Mouse (Mus musculus) brain, embryonic 18.5 days (tissue): ENCODE measurements around the gene Bri3.
"Not testable (repeated sequence)": the region's sequence is repeated elsewhere in the genome, so short reads cannot be mapped to it uniquely, and the experiment has no call there.

Source experiments
- DNase-seq: peaks from one replicate; pipeline ENCODE4 v3.0.0-alpha.2; 2012; ENCODE audit warnings: low read depth, low spot score

Bri3 gene

DNA sequence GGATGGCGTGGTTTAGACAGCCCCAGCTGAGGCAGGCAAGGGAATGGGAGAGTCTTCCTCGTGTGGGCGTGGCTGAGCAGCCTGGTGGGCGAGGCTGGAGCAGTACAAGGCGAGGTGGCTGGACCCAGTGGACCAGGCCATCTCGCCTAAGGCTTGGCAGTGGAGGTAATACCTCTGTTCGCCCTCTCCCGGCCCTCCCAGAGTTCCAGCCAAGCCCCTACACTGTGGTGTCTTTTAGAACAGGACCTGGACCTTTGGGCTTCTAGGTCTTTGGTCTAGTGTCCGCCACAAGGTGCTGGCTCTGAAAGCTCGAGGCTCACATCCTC, 114.3 kb downstream of the Bri3 start:
- no peak for DNase-seq

DNA sequence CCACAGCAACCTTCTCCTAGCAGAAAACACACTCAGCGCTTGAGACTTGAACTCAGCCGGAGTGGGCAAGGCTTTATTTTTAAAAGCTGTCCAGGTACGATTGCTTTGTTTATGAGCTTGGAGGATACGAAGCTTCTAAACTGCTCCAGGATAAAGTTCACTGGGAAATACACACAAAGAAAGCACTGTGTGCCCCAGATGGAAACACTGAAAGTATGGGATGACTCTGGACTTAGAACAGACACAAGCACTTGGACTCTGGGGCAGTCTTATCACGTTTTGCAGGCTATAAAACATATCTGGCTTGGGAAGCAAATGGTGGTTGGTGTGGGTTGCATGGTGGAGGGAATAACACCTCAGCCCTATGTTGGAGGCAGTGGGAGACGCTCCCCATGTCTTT, 115.6 kb downstream of the Bri3 start:
- DNase-seq, result no peak

DNA sequence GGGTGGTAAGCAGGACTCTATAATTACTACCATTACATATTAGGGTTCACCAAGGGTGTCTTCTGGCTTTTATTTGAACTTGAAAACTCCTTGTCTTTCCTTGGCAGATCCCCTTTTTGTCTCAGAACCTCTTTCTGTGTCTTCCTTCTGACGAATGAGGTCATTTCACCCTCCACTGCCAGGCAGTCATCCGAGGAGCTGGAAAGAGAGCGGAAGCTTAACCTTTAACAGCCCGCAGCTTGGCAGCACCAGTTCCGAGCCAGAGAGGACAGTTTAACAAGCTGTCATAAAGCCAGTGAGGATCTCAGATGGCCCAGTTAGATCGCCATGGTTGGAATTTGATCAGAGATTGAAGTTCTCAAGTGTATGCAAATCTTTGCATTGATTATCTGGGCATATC, 116.1 kb downstream of the Bri3 start:
- DNase-seq, result no peak

DNA sequence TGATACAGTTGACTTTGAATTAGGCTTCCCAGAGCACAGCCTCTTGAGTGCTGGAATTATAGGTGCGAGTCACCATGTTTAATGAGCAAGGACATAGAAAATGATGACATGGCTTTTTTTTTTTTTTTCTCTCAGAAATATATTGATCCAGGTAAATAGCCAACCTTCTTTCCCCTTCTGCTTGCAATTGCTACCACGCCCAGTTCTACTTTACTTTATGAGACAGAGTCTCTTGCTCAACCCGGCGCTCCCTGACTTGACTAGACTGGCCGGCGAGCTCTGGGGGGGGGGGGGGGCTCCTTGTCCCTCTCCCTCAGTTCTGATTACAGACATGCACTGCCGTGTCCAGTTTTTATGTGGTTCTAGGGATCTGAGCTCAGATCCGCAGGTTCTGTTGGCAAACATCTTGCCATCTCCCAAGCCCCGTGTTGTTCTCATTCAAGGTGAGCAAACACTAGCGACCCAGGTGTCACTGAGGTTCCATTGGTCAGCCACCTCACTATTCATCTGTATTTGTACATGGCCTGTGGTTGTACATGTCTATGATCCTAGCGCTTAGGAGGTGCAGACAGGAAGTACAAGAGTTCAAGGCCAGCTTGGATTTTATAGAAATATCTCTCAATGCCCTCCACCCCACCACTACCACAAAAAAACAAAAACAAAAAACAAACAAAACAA, 120.6 kb downstream of the Bri3 start:
- no peak for DNase-seq

DNA sequence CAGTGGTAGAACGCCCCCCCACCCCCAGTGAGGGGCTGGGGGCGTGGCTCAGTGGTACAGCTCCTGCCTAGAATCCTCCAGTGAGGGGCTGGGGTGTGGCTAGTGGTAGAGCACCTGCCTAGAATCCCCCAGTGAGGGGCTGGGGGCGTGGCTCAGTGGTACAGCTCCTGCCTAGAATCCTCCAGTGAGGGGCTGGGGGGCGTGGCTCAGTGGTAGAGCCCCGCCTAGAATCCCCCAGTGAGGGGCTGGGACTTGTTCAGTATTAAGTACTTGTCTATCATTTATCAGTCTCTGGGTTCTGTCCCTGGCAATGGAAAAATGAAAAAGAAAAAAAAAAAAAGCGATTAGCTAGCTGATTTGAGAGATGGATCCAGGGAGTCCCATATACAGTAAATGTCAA, 122.3 kb downstream of the Bri3 start:
- DNase-seq, result not testable (repeated sequence)

DNA sequence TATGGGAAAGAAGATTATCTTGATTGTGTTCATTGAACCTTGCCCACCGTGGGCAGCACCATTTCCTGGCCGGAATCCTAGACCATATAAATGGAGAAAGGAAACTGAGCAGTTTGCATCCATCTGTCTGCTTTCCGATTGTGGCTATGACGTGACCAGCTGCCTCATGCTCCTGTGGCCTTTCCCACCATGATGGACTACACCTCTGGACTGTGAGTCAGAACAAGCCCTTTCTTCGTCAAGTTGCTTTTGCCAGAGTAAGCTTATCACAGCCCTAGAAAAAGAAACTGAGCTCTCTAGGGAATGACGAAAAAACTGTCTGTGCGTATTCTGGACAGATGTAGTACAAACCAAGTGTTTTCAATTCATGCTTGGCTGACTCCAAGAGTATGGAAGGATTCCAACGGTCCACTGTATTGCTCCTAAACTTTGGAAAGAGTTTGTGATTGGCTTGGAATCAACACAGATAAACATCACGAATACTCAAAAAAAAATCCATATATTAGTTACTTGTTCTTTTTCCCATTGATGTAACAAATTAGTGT, 124.5 kb downstream of the Bri3 start:
- no peak for DNase-seq

DNA sequence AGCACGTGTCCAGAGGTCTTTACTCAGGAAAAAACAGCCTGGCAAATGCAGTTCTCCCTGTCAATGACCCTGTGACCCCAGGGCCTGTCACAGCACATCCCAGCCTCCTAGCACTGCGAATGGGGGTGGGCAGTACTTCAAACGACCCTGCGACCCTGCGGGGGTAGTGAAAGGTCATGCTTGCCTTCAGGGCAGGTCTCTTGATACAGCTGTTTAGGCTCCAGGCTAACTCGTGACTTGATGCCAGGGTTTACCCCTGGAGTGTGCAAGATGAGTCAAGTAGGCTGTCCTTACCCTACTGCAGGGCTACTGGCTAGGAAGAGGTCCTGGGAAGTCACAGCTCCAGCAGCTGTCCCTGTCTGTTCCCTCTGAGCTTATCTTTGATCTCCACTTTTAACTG, 126.7 kb downstream of the Bri3 start:
- DNase-seq, result no peak

DNA sequence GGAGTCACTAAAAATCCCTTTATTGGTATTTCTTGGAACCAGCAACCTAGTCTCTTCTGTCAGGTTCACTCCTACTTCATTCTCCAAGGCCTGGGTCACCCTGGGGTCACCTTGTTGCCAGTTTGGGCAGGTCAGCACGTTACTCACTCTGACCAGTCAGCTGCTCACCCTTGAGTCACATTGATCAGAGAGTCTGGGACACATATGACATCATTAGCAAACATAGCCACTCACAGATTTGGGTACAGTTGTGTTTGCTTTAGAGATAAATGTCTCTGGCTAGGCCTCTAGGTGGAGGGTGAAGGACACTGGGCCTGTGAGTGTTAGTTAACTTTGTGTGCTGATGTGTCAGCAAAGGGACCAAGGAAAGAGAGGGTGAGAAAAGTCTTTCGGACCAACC, 127.9 kb downstream of the Bri3 start:
- no peak for DNase-seq

DNA sequence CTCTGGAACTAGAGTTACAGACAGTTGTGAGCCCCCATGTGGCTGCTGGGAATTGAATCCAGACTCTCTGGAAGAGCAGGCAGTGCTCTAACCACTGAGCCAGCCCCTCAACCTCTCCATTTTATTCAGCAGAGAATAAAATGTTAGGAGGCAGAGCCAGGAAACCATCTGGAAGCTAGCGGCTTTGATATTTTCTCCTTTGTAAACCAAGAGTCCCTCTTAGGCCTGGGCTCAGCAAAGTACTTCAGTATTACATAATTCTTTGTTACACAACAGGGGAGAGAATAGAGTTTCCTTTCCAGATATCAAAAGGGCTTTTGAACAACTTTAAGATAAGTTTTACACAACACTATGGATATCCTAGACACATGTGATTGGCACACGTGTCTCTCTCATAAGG, 128.6 kb downstream of the Bri3 start:
- DNase-seq, result no peak

DNA sequence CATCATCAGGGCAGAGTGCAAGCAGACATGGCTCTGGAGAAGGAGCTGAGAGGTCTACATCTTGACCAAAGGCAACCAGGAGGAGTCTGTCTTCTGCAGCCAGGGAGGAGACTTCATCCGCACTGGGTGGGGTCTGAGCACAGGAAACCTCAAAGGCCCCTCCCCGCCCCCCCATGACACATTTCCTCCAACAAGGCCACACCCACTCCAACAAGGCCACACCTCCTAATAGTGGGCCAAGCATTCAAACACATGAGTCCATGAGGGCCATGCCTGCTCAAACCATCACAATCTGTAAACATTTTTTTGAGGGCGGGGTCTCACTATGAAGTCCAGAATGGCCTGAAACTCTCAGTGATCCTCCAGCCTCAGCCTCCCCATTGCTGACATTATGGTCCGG, 135.2 kb downstream of the Bri3 start:
- no peak for DNase-seq

DNA sequence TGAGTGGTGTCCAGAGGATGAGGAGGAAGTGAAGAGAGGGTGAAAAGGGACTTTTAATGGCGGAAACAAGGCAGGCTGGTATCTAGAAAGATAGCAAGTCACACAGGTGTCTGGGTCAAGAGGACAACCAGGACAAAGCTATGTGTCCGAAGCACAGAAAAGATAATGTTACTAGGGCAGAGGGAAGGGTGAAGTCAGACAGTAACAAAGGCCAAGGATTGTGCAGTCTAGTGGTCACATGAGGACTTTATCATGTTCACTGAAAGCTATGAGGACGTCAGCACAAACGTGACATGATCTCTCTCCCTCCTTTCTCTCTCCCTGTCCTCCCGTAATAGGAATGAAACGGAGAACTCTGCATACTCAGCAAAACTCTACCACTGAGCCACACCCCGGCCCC, 136.5 kb downstream of the Bri3 start:
- DNase-seq, result no peak

DNA sequence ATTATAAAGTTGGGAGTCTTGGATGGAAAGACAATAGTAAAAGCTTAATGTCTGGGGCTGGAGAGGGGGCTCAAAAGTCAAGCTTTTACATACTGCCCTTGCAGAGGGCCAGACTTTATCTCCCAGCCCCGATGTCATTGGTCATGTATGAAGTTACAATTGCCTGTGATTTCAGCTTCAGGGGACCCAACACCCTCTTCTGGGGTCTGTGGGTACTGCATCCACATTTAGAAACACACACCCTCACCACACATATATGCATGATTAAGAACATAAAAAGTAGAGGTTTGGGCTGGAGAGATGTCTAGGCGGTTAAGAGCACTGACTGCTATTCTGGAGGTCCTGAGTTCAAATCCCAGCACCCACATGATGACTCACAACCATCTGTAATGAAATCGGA, 137.5 kb downstream of the Bri3 start:
- DNase-seq, result no peak

DNA sequence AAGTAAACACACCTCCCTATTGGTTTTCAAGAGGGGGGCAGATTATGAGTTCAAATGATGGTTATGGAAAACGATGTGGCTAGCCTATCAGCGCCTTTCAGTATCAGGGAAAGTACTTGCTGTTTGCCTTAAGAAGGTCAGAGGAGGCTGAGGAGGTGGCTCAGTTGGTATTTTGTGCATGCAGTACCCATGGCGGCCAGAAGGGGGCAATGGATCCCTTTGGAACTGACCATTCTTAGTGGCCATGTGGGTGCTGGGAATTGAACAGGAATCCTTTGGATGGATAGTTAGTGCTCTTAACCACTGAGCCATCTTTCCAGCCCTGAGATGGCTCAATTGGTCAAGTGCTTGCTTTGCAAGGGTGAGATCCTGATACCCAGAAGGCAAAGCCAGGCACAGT, 139.7 kb downstream of the Bri3 start:
- no peak for DNase-seq

DNA sequence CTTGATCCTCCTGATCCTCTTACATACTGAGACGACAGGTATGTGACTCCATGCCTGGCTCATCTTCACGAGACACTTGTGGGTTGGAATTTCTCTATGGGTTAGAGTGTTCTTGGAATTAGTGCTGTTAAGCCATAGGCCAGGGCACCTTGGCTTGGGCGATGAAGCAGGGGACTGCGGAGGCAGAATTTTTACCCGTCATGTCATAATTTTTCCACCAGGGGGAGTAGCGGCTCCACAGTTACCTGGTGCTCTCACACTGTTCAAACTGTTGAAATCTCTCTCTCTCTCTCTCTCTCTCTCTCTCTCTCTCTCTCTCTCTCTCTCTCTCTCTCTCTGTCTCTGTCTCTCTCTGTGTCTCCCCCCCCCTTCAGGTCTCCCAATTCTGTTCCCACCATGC, 143.6 kb downstream of the Bri3 start:
- DNase-seq, result no peak

DNA sequence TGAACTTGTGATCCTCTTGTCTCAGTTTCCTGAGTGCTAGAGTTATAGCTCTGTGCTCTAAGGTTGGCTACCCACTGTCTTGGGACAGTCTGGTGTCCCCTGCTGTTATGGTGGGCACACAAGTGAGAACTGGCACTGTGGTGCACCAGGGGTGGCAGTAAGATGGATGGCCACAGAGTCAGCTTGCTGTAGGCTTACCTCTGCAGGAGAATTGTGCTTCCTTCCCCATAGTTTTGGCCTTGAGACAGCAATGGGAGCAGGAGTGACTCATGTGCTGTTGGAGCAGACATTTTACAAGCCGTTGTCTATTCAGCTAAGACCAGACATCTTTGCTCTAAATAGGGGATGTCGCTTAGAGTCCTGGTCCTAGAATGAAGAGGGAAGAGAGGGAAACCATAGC, 149.9 kb downstream of the Bri3 start:
- no peak for DNase-seq

DNA sequence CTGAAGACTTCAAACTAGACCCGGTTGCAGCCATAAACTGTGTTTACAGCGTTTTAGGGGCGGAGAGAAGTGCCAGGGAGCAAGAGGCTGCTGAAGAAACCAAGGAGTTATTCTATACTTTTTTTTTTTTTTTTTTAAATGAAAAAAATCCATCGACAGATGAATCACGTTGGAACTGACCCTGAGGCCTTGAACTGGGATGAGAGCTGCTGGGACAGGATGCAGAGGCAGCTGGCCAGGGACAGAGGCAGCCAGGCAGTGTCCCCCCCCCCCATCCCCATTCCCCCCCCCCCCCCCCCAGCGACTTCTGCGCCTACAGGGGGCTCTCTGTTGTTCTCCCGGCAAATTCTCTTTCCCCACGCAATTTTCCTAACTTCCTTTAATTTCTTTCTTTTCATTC, 153.3 kb downstream of the Bri3 start:
- DNase-seq, result no peak

DNA sequence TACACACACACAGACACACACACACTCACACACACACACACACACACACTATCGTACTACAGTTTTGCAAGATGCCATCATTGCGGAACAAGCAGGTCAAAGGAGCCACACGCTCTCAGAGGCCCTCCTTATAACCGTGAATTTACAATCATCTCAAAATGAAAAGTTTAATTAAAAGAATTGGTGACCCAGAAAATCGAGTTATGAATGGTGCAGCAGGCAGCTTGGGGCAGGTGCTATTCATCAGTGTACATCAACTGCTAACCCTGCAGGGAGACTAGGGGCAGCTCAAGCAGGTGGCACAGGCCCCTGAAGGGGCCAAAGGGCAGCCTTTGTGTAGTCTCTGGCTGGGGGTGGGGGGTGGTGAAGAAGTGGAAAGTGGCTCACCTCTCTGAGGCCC, 156.6 kb downstream of the Bri3 start:
- no peak for DNase-seq

DNA sequence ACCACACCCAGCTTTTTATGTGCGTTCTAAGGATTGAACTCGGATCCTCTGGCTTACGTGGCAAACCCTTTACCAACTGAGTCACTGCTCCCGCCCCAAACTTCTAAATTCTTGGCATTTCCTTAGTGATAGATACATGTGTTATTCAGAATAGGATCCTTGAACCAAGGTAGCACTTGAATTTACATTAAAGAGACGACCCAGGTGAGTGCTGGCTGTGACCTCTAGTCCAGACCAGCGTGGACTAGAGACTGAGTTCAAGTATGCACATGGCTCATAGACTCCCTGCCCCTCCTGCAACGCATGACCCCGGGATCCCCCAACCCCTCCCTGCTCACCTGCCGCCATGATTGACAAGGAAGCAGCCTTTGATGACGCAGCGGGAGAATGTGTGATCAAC, 162.0 kb downstream of the Bri3 start:
- DNase-seq, result no peak

DNA sequence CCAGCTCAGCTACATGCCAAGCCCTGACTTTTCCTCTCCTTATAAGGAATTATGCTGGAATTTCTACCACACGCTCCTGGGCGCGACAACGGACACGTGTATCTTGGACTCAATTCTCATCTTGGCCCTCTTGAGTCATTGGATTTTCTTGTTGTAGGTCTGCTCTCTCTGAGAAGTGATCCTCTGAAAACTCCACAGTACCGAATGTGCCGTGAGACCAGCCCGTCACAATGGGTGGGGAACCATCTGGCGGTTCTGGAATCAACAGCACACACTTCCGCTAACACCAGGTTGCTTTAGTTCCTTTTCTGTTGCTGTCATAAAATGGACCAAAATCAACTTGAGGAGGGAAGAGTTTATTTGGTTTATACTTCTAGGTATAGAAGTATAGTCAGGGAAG, 166.4 kb downstream of the Bri3 start:
- no peak for DNase-seq

DNA sequence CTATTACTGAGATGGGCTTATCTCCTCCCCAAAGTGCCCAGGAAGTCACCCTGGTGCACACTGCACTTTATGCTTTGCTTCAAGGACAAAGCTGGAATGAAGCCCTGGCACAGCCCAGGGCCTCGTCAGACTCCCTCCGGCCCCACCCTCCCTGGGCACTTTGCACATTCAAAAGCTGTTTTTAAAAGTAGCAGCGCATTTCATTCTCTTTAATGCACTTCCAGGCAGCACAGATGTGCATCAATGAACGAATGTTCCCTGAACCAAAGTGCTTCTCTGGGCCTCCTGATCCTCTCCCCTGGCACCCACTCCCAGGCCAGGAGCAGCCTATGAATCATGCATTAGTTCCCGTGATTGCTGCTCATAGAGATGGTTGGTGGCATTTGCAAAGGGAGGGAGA, 167.5 kb downstream of the Bri3 start:
- no peak for DNase-seq

DNA sequence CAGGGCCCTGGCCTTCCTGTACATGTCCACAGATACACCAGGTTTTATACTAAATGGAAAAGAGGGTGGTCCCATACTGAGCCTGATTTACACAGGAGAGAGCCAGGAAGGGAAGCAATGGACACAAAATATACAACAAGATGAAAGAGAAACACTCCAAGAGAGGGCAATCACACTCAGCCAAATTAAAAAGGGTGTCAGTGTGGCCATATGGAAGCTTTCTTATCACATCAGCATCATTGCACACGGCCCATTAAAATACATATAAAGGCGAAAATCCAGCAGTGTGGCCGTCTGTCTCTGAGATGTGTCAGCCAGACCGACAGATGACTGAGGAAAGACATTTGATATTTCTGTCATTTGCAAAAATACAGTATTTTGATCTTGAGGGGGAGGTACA, 168.5 kb downstream of the Bri3 start:
- DNase-seq, result no peak

DNA sequence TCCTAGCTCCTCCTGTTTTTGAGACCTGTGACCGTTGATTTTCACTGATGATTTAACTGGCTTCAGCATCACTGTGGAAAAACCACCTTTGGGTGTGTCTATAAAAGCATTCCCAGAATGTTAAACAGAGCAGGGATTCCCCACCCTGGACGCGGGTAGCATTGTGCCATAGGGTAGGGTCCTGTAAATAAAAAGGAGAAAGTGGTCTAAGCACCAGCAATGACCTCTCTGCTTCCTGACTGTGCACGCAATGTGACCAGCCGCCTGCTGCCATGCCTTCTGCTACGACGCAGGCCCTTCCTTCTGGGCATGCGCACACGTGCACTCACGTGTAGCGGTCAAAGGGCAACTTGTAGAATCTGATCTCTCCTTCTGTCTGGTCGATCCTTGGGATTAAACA, 174.2 kb downstream of the Bri3 start:
- DNase-seq, result no peak

DNA sequence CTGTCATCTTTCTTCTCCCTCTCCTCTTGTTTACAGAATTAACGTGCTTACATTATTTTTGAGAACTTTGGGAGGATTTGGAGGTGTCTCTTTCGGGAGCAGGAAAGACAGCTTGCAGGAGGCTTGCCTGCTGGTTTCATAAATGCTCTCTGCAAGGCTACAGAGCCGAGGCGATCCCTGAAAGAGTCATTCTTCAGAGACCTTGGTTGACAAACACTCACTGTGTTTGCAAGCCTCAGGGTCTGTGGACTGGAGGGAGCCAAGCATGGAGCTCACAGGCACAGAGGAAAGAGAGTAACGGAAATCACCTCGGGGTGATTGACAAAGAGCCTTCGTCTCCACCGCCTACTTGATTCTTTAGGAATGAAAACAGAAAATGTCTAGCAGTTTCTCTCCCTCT, 175.8 kb downstream of the Bri3 start:
- no peak for DNase-seq

DNA sequence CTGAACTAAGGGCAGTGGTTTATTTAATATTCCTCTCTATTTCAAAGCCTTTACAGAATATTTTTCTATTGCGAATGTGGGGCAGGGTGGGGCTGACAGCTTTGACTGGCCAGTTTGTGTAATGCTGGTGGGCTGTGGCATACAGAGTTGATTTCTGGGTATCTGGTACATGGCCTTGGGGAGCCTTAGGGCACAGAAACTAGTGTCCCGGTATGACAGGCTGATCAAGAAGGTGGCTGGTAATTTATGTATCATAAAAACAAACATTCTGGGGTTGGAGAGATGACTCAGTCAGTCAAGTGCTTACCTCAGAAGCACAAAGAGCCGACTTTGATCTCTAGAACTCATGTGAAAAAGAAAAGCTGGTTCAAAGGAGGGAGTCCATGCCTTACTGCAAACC, 182.5 kb downstream of the Bri3 start:
- DNase-seq, result no peak
